Mouse (Mus musculus) T-cell, adult 2 months (primary cell): Measurements from ENCODE around the gene Gpatch2l.

Experiments used
- DNase-seq: peaks from one replicate; pipeline ENCODE4 v3.0.0; 2022; ENCODE audit warnings: low spot score

Gene Gpatch2l

DNA sequence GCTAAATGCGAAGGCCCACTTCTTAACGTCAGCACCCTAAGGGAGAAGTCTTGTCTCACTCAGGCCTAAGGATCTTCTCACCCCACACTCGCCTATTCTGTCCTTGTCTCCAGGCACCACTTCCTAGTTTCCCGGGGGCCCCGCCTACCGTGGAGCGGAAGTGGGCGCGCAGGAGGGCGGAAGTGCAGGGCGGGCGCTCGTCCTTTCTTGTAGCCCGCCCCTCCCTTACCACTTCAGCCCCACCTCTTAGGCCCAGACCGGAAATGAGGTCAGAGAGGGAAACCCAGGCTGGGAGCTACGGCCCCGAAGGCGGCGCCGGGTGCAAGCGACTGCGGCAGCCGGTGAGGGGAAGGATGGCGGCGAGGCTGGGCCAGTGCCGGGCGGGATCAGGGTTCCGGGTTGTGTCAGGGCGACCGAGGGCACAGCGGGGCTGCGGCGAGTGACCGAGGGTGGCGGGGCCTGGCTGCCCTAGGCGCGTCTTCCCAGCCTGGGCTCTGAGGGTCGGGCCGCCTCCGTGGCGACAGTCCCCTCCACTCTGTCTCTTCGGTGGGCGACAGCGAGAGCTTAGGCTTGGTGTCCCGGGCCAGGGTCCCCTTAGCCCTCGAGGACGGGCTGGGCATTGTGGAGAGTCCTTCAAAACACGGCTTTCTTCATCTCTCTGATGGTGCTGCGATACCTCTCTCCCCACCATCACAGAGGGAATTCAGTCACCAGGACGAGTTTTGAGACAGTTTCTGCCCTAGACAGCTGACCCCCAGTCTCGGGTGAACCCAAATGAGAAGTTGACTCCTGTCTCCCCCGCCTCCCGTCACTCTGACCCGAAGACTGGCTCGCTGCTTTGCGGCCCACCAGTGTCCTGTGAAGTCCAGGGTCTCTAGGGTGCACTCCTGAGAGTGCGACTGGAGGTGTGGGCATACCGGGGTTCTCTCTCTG, at the start of gene Gpatch2l:
Gpatch2l (plus strand) TSS at position 255 of the 933 bp plus-strand sequence.
- DNase-seq, result peak; percentile 98

- DNase-seq, result no peak
These were observed 49.6 kb upstream of the Gpatch2l start for GRCm38 (mm10) chr12:86192036-86192449.

GRCm38 (mm10) chr12:86196944-86197343, 44.7 kb upstream of the Gpatch2l start:
- DNase-seq, result no peak

DNA sequence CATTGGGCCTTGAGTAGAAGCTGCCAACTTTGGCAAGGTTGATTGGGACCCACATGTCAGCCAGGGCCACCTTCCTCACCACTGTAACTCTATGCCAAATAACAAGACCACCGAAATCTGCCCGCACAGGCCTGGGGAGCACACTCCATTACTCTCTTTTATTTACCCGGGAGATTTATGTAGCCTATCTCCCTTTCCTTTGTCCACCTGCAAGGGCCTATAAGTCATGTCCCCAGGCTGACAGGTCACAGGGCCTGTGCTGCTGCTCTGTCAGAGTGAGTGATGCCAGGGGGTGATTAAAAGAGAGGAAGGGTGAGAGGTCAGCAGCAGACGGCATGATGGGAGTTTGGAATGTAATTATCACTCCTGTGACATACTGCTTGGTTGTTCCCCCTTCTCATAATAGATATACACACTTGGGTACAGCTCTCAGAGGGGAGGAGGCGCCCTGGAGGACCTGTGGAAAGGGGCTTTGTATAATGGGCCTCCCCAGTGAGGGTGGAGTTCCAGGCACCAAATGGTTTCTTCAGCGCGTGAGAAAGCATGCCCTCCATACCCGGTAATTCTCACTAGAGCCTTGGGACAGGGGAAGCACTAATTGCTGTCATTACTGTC, 38.1 kb upstream of the Gpatch2l start:
- no peak for DNase-seq

GRCm38 (mm10) chr12:86211099-86211520, 30.5 kb upstream of the Gpatch2l start:
- no peak for DNase-seq

DNA sequence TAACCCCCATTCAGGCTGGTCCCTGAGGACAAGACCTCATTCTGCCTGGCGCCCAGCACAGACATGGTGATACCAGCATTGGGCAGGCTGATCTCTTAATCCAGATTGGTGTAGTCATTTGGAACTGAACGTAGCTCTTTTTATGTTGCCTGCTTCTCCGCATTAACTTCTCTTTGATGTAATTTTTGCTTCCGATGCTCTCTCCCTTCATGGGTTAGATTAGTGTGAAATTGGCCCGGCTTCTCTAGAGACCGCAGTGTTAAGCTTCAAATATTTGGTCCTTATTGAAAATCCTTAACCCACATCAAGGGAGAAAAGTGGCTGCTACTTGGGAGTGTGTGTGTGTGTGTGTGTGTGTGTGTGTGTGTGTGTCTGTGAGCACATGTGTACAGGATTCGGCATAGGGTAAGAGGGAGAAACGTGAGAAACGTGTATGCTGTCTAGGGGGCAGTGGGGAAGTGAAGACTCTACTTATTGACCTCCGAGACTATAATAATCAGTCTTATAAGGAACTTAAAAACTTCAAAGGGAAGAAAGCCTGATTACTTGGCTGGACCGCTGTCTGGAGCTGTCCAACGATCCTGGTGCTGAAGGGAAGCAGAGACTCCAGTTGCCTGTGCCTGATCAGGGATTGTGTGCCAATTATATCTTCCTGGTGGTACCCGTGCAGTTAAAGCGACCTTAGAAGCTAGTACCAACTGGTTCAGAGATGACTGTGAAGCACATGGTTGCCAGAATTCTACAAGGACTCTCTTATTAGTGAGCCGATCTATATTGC, 28.8 kb upstream of the Gpatch2l start:
- no peak for DNase-seq

- no peak for DNase-seq
These were observed 27.5 kb upstream of the Gpatch2l start for GRCm38 (mm10) chr12:86214201-86214600.

DNA sequence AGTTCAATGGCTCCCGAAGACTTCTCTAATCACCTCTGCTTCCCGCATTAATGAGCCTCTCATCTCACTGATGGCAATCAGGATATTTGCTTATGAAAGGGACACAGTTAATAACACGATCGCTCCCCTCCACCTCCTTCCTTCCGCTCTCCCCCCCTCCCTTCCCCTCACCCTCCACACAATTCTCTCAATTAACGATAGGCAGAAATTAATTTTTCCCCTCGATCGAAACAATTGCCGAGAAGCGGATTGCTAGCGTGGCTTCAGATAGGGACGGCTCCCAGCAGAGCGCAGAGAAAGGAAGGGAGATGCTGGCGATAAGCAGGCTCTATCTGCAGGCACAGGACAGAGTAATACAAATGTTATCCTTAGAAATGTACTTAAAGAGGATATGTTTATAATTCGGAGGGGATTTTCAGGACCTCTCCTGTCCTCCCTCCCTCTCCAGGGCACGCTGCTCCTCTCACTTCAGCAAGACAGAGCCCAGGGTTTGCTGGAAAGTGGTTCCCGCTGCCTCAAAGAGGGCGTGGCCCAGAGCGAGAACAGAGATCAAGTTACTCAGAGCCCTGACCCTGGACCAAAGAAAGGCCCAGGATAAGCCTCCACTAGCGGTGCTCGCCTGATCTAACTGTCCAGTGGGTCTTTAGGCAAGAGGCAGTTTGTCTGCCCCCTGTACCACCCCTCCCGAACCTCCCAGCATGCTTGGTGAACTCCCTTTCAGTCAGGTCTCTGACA, 24.8 kb upstream of the Gpatch2l start:
- no peak for DNase-seq

DNA sequence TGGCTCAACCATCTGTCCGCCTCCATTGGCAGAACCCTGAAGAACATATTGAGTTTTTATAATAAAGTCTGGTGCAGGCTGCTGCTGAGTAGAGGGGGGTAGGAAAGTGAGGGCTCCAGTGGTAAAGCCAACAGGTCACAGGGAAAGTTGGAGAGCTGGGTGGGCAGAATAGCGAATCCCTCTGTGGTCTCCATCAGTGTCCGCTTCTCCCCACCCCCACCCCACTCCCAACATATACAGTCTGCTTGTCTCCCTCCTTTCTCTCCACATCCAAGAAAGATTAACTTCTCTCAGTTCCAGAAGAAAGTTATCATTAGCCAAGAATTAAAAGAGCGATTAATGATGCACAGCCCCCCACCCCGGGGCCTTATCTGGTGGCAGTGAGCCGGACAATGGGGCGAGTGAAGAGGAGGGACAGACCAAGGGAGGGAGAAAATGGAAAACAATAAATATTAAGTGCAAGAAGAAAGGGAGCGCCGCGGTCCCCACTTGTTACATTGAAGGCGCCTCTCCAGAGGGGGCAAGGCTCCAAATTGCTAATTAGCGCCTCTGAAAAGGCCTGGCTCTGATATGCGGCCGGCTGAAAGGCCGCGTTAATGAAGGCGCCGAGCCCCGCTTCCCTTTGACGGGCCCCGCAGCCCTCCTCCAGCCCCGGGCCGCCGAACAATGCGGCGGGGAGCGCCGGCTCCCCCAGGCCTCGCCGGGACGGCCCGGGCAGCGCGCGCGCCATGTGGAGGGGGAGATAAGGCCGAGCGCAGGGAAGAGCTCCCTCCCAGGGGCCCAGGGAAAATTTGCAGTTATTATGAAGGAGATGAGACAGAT, 21.2 kb upstream of the Gpatch2l start:
- no peak for DNase-seq

DNA sequence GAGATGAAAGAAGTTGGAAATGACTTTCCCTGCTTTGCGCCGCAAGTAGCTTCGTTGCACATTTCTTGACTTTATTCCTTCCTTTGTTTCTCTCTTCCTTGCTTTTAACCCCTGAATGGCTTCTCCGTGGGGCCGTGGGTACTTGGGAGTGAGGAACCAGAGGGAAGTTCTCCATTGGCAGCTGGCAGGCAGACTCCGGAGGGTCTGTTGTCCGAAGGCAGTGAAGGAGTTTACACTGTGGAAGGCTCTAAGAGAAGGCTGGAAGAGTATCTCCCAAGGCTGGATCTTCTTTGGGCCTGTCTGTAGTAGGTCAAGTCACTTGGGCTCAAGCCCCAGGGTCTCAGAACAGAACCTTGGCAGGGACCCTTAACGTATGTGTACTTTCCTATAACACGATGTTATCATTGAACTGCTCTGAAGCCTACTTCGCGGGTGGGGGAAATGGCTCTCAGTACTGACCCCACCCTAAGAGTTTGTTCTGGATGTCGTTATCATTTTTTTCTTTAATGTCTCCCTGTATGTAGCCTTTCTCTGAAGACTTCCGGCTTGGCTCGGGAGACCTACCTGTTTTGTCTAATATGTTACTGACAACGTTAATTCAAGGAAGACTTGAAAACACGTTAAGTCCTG, 20.5 kb upstream of the Gpatch2l start:
- DNase-seq, result no peak

DNA sequence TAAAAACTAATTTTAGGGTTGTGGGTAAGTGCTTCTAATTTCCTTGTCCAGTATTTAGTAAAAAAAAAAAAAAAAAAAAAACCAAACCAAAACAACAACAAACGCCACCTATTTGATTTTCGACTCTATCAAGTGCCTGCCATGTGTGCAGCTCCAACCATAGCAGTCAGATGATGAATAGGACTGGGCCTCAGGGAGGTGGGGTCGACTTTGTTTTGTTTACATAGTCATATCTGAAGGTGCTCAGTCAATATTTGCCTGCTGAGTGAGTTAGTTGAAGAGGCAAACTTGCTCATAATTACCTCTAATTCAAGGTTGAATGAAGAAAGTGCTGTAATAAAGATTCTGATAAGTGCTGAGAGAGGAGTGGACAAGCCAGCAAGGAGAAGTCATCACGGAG, 7.4 kb upstream of the Gpatch2l start:
- no peak for DNase-seq

GRCm38 (mm10) chr12:86238736-86239135, 2.9 kb upstream of the Gpatch2l start:
- no peak for DNase-seq

DNA sequence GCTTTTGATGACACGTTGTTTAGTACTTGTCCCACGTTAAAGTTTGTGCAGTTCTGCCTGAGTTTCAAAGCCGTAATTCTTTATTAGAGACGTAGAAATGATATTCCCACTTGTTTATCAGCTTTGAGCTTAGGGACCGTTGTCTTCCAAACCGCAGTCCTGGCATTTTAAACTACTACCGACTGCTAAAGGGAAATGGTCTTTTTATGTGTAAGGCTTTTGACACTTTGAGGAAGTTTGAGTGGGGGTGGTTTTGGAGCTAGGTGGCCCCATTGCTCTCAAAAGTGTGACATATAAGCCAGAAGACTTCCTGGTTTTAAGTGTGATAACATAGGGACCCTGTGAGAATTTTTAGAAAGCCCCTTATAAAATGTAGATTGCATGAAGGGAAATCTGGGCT, 905 bp downstream of the Gpatch2l start:
- DNase-seq, result peak; percentile 39

DNA sequence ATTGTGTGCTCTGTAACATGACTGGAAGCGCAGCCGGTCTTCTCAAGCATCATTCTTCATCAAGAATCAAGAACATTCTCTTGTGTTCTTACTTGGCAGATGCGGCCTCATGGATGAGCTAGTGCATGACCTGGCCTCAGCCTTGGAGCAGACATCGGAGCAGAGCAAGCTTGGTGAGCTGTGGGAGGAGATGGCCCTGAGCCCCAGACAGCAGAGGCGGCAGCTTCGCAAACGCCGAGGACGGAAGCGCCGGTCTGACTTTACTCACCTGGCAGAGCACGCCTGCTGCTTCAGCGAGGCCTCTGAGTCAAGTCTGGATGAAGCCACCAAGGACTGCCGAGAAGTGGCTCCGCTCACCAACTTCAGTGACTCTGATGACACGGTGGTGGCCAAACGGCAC, 2.3 kb downstream of the Gpatch2l start:
- no peak for DNase-seq

DNA sequence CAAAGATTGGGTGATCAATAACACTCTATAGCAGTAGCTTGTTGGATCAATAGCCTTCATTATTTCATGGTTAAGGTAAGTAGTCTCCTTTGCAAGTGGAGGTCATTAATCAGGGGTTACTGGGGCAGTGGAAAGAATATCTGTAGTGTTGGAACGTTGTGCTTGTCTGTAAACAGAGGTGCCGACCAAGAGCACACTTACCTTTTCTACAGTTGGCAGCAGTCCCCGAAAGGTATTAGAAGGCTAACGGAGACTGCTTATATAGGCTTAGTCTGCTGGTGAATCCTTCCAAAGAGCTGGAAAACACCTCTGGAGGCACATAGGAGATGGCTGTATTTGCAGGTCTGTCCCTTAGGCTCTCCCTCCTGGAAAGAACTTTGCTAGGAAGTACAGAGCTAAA, 8.5 kb downstream of the Gpatch2l start:
- DNase-seq, result no peak

- no peak for DNase-seq
These were observed 13.3 kb downstream of the Gpatch2l start for GRCm38 (mm10) chr12:86254910-86255309.

DNA sequence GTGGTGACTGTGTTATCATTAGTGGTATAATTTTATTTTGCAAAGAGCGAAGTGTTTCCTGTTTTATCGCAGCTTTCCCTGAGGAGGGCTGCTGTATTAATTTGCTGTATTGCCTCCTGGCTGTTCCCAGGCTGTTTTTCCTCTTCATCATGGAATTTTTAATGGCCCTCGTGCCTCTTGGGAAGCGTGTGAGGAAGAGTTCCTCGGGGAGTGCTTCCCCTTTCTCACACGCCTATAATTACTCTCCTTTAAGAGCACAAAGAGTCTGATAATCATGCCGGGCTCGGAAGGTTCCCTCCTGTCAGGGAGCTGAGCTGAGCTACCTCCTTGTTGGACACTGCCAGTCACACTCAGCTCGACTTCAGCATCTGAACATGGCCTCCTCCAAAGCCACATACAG, 30.0 kb downstream of the Gpatch2l start:
- no peak for DNase-seq

DNA sequence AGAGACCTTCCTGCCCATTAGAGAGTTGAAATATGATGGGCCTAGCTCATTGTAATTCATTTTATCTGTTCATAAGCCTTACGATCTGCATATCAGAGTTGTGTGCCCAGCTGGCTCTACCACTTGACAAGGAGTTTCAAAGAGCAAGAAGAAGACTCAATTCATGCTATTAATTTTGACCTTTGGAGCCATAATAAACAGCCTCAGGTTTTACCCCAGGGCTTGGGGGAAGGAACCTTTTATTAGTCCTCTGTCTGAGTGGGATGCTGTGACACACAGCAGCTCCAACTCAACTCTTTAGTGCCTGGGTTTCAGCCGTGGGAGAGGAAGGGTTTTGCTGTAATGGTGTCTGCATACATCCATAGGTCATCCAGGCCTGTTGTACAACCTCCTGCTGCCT, 32.6 kb downstream of the Gpatch2l start:
- no peak for DNase-seq

GRCm38 (mm10) chr12:86275731-86276130, 34.1 kb downstream of the Gpatch2l start:
- no peak for DNase-seq

GRCm38 (mm10) chr12:86276463-86276862, 34.8 kb downstream of the Gpatch2l start:
- DNase-seq, result no peak

DNA sequence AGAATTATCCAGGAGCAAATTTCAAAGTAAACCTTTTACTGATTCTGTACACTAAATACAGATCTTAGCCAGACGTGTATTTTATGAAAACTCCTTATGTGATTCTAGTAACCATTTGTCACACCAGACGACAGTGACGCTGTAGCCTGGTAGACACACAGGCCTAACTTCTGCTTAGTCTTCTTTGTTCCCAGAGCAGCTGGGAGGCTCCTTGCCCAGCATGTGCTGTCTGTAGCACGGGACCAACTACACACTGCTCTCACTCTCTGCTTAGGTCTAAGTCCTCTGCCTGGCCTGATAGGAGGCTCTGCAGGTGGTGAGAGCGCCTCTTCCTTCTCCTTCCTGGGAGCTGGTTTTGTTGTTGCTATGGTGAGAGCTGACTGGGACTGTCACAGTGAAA, 35.2 kb downstream of the Gpatch2l start:
- no peak for DNase-seq
